Mouse (Mus musculus) hematopoietic stem cell, adult 5-6 weeks (primary cell): ENCODE data around the gene Rps19. TPM values are rescaled to one million over a fixed set of nuclear protein-coding genes. Genes with fewer than 3 reads are reported as not detected.
"Not testable (repeated sequence)": the region's sequence is repeated elsewhere in the genome, so short reads cannot be mapped to it uniquely, and the experiment has no call there.

ENCODE experiments used
- ATAC-seq, 2 experiments: fragments of 125-278 bp in 1 of 2; replicated peaks in 1 of 2; 2 replicates each; pipeline ENCODE4 v1.8.0; 2016 to 2017; ENCODE audit warnings: inconsistent platforms in 2 of 2, mild to moderate bottlenecking in 2 of 2, moderate number of reproducible peaks in 2 of 2, low read depth in 1 of 2, moderate TSS enrichment in 1 of 2; ENCODE audit not compliant: low FRiP score in 2 of 2, poor library complexity in 2 of 2, severe bottlenecking in 2 of 2, insufficient read depth in 1 of 2, low TSS enrichment in 1 of 2
- total RNA-seq: library from RNA; stranded (forward); fragments of 172-1452, 232-1000 nt; gene quantifications from 2 replicates; pipeline ENCODE4 v1.2.3, GENCODE M21; 2017

Gene Rps19
- total RNA-seq, result 672 and 1,863 TPM in 2 replicates

GRCm38 (mm10) chr7:24883896-24884692 is at the start of gene Rps19:
Gene Rps19 (plus strand): TSS chr7:24884371.
- peak; percentile 91 to 94 for ATAC-seq

GRCm38 (mm10) chr7:24838732-24839409 is 45.3 kb upstream of the Rps19 start:
- ATAC-seq, result peak; percentile 83 to 92

GRCm38 (mm10) chr7:24839410-24839808 is 44.8 kb upstream of the Rps19 start:
- peak; percentile 47 to 50 for ATAC-seq

GRCm38 (mm10) chr7:24840331-24840730 is 43.8 kb upstream of the Rps19 start:
- no peak for ATAC-seq

GRCm38 (mm10) chr7:24841009-24841408 is 43.2 kb upstream of the Rps19 start:
- no peak for ATAC-seq

GRCm38 (mm10) chr7:24844144-24844543 is 40.0 kb upstream of the Rps19 start:
- ATAC-seq, result no peak

- no peak for ATAC-seq
Observed at GRCm38 (mm10) chr7:24845181-24845580, 39.0 kb upstream of the Rps19 start.

GRCm38 (mm10) chr7:24845713-24846112 is 38.5 kb upstream of the Rps19 start:
- peak; percentile 94 to 99 for ATAC-seq

- ATAC-seq, result not testable (repeated sequence)
Observed at GRCm38 (mm10) chr7:24846576-24846975, 37.6 kb upstream of the Rps19 start.

GRCm38 (mm10) chr7:24850162-24850561 is 34.0 kb upstream of the Rps19 start:
- ATAC-seq, result no peak

- peak; percentile 68 to 76 for ATAC-seq
Observed at GRCm38 (mm10) chr7:24850899-24851303, 33.3 kb upstream of the Rps19 start.

GRCm38 (mm10) chr7:24851596-24852325 is 32.4 kb upstream of the Rps19 start:
- no peak for ATAC-seq

GRCm38 (mm10) chr7:24852557-24853232 is 31.5 kb upstream of the Rps19 start:
- 0 out of 4 replicates have a peak, but pooled peaks of 1 of the 2 experiments have one; percentile 30 for ATAC-seq

- no peak for ATAC-seq
Observed at GRCm38 (mm10) chr7:24853233-24853563, 31.0 kb upstream of the Rps19 start.

GRCm38 (mm10) chr7:24853695-24854094 is 30.5 kb upstream of the Rps19 start:
- ATAC-seq, result no peak

GRCm38 (mm10) chr7:24856460-24857120 is 27.6 kb upstream of the Rps19 start:
- peak; percentile 69 to 78 for ATAC-seq

- ATAC-seq, result no peak
Observed at GRCm38 (mm10) chr7:24859234-24859633, 24.9 kb upstream of the Rps19 start.
